Mouse (Mus musculus): ENCODE measurements around the gene Klhl29.

DNA sequence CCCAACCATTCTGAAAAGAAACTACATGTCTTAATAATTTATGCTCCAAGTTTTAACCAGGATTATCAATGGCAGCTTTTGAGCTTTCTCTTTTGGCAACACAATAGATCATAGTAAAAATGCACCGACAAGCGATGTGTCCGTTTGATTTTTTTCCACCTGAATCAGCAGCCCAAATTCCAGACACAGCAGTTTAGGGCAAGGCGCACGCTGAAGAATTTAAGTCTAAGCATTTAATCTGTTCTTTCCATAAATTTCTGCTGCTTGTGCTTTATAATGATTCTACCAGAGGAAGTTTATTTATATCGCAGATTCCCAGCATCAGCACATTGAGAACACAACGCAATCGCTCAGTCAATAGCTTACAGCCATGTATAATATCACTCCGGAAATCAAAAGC, 256.2 kb downstream of the Klhl29 start:
- no peak for TF ChIP-seq POLR2A (IDR thresholded peaks at IDR 0.05; ENCODE audit: low read depth, low read length)
- TF ChIP-seq CTCF (IDR thresholded peaks at IDR 0.05; ENCODE audit: borderline replicate concordance, insufficient read depth, low read length): no peak
